Mouse (Mus musculus): ENCODE data around the gene Asb15.

Gene Asb15

DNA sequence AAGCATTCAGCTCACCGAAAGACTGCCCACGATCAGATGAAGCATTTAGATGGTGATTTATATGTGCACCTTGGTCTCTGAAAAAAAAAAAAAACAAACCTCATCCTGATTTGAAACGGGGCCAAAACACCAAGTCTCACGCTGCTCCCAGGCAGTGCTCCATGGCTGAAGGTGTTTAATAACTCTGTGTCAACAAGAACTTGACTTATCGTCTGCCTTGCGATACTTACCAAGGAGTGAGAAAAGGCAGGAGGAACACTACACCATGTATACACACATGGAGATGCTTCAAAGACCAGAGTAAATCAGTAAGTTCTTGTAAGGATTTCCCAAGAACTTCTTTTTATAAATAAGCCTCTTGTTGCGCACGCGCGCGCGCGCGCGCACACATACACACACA is 79.6 kb downstream of the Asb15 start:
- in situ Hi-C loops (cut with MboI, MseI): no loop called here

DNA sequence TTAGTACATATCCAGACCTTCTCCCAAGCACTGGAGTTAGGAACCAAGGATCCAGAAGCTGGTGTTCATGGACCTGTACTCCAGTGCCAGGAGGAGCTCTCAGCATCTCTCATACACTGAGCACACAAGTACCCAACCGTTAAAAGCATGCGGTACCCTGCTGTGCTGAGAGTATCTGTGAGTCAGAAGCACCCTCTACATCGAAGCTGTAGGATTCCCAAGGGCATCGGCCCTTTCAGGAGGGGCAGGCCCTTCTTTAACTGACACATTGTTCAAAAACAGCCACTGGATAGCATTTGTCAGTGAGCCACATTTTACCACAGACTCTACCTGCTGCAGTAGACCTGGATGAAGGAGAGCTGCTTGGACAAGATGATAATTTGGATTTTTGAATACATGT is 80.2 kb downstream of the Asb15 start:
- in situ Hi-C loops (cut with MboI, MseI): no loop called here

DNA sequence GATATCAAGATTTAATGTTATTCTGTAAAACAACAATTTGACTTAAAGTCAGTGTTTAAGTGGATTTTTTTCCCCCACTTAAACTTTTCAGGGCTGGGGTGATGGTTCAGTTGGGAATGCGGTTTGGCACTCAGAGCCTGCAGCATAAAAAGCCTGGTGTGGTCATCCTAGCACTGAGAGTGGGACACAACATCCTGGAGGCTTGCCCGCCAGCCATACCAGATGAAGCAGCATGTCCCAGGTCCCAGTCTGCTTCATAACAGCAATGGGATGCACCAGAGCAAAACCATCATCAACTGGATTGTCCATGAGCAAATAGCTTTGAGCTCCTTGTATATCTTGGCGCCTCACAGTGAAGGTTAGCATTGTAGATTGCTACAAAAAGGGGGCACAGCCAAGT is 80.7 kb downstream of the Asb15 start:
- in situ Hi-C loops (cut with MboI, MseI): no loop called here

GRCm38 (mm10) chr6:24609531-24609930 is 81.6 kb downstream of the Asb15 start:
- in situ Hi-C loops (cut with MboI, MseI): no loop called here

GRCm38 (mm10) chr6:24610358-24610757 is 82.4 kb downstream of the Asb15 start:
- in situ Hi-C loops (cut with MboI, MseI): loop anchor here (10.0 kb wide), 1 partner anchor 1134 kb away; no protein-coding TSS in a partner anchor

DNA sequence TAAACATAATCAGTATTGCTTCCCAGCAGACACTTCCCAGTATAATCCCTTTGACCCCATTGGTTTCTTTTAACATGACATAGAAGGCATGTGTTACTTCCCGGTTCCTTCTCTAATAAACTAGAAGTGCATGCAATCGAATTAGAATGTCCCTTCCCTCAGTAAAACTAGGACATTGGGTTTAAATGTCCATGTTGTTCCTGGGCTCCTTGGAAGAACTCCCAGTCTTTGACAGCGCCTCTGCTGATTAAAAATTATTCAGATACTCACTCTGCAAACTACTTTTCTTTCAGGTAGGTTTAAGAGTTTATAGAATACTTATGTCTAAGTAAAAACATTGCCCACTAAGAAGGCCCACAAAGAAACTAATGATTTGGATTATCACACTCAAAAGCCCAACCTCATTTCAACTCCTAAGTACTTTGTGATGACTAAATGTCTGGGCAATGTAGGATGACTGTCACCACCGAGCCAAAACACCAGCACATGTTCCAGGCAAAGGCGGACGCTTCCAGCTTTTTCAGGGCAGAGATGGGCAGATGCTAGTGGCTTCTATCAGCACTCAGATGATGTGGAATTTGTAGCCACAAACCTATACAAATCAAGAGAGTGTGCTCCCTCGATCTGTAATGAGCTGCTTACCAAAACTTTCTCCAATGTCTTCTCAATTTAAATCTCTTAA is 84.3 kb downstream of the Asb15 start:
- in situ Hi-C loops (cut with MboI, MseI): loop anchor here (10.0 kb wide), 1 partner anchor 1133 kb away; no protein-coding TSS in a partner anchor

GRCm38 (mm10) chr6:24613346-24613745 is 85.4 kb downstream of the Asb15 start:
- in situ Hi-C loops (cut with MboI, MseI): loop anchor here (10.0 kb wide), 1 partner anchor 1131 kb away; no protein-coding TSS in a partner anchor

DNA sequence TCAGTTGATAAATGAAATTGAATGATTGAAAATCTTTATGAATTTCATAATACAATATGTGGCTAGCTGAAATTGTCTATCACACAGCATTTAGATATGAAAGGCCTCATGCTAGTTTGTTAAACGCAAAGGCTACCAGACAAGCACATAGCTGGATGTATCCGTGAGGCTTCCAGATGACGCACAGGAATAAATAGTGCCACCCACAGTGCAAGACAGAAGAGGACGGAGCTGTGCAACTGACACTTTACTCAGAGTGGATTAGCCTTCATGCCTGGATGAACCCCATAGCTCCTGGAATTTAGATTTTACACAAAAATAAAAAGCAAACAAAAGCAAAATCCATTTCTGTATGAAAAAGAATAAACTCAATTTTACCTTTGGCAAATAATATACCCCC is 86.0 kb downstream of the Asb15 start:
- in situ Hi-C loops (cut with MboI, MseI): loop anchor here (10.0 kb wide), 1 partner anchor 1131 kb away; no protein-coding TSS in a partner anchor

DNA sequence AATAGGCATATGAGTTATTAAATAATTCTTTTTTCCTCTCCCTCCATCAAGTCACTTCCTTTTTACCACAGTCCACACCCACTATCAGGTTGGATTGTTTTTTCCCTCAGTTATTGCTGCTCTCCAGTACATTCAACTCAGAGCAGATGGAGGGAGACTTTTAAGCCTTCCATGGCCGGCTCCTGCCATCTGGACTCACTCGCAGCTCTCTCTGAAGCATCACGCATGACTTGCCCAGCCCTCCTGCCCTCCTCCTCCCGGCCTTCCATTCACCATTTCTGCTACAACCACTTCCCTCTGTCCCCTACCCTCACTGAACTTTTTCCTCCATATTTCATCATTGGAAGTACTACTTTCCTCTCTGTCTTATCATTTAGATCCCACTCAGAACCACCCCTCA is 88.8 kb downstream of the Asb15 start:
- in situ Hi-C loops (cut with MboI, MseI): loop anchor here (10.0 kb wide), 1 partner anchor 1128 kb away; no protein-coding TSS in a partner anchor

DNA sequence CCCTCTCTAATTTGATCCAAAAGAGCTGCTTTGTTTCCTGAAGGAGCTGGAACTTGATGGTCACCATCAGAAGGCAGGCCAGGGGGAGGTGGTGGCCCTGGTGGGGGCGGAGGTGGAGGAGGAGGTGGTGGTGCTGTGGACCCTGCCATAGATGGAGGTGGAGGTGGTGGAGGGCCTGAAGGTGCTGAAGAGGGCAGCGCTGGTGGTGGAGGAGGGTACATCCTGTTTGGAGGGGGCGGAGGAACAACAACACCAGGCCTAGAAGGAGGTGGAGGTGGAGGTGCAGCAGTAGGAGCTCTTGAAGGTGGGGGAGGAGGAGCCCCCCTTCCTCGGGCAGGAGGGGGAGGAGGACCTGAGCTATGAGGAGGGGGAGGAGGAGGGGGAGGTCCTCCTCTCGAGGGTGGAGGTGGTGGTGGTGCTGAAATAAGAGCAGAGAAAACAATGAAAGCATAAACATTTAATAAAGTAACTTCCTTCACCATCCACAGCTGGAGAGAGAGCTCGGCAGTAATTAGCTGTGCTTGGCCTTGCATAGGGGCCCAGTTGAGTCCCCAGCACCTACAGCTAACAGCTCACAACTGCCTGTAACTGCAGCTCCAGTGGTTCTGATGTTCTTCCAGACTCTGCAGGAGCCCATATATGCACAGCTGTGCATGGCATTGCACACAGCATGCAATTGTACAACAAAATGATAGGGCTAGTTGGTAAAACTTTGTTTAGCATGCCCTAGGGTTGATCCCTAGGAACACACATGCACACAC is 91.5 kb downstream of the Asb15 start:
- in situ Hi-C loops (cut with MboI, MseI): loop anchor here (10.0 kb wide), 1 partner anchor 1125 kb away; no protein-coding TSS in a partner anchor

DNA sequence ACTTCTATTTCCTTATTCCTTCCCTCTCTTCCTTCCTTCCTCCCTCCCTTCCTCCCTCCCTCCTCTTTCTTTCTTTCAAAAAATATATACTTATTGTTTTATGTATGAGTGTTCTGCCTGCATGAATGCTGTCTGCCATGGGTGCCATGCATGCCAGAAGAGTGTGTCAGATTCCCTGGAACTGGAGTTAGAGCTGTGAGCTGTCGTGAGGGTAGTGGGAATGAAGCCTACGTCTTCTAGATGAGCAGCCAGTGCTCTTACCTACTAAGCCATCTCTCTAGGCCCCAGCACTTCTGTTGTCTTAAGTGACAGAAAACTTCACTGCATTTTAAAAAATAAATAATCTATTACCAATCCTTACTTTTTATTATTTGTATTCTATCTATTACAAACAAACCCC is 93.0 kb downstream of the Asb15 start:
- in situ Hi-C loops (cut with MboI, MseI): no loop called here

- in situ Hi-C loops (cut with MboI, MseI): no loop called here
Measured at GRCm38 (mm10) chr6:24622098-24622497, 94.2 kb downstream of the Asb15 start.
